Mouse (Mus musculus) lung, postnatal 0 days (tissue): ENCODE measurements around the gene Pfkfb3.

Source experiments
- CTCF ChIP-seq: IDR thresholded peaks from 2 replicates; pipeline ENCODE4 v1.5.1; 2016; ENCODE audit warnings: antibody characterized with exemption, mild to moderate bottlenecking
- EP300 ChIP-seq: IDR thresholded peaks from 2 replicates; pipeline ENCODE4 v1.6.1; 2016; ENCODE audit warnings: antibody characterized with exemption, mild to moderate bottlenecking, control low read depth

GRCm38 (mm10) chr2:11578187-11578586 is 24.3 kb upstream of the Pfkfb3 start:
- TF ChIP-seq EP300 = no peak
- TF ChIP-seq CTCF = no peak
